Mouse (Mus musculus) midbrain, postnatal 0 days (tissue): Measurements from ENCODE around the gene Gse1. TPM values are rescaled to one million over a fixed set of nuclear protein-coding genes. Genes with fewer than 3 reads are reported as not detected.

ENCODE experiments used
- ATAC-seq: fragments of 200-750 bp; cut with Nextera tagmentation; 2 replicates; pipeline ENCODE4 v1.8.0; 2017; ENCODE audit warnings: moderate number of reproducible peaks, mild to moderate bottlenecking, moderate TSS enrichment, moderate library complexity; ENCODE audit not compliant: low FRiP score
- DNase-seq: peaks from one replicate; pipeline ENCODE4 v3.0.0-alpha.2; 2015; ENCODE audit warnings: low spot score
- H3K27ac ChIP-seq: fragments of 300-500 bp; sonication (generic); 2 replicates; pipeline ENCODE4 v1.5.1; 2014; ENCODE audit warnings: low read depth, mild to moderate bottlenecking, low read length, mixed read lengths
- H3K27me3 ChIP-seq: fragments of 300-500 bp; sonication (generic); 2 replicates; pipeline ENCODE4 v1.6.1; 2014; ENCODE audit warnings: low read length, control low read depth, mixed read lengths; ENCODE audit not compliant: insufficient read depth
- H3K36me3 ChIP-seq: fragments of 300-500 bp; sonication (generic); 2 replicates; pipeline ENCODE4 v1.6.1; 2014; ENCODE audit warnings: low read length, control low read depth, mixed read lengths; ENCODE audit not compliant: insufficient read depth
- H3K4me1 ChIP-seq: fragments of 300-500 bp; sonication (generic); 2 replicates; pipeline ENCODE4 v1.6.1; 2014; ENCODE audit warnings: mild to moderate bottlenecking, control low read depth, antibody characterized with exemption, low read length, mixed read lengths; ENCODE audit not compliant: insufficient read depth
- H3K4me2 ChIP-seq: fragments of 300-500 bp; sonication (generic); 2 replicates; pipeline ENCODE4 v1.6.1; 2014; ENCODE audit warnings: low read depth, mild to moderate bottlenecking, low read length, mixed read lengths; ENCODE audit not compliant: poor library complexity, severe bottlenecking
- H3K4me3 ChIP-seq: fragments of 300-500 bp; sonication (generic); 2 replicates; pipeline ENCODE4 v1.5.1; 2014; ENCODE audit warnings: low read depth, mild to moderate bottlenecking, low read length, moderate library complexity
- H3K9ac ChIP-seq: fragments of 300-500 bp; sonication (generic); replicated peaks from 2 replicates; pipeline ENCODE4 v1.6.1; 2014; ENCODE audit warnings: mild to moderate bottlenecking, low read length, moderate library complexity, mixed read lengths; ENCODE audit not compliant: poor library complexity, severe bottlenecking
- H3K9me3 ChIP-seq: fragments of 300-500 bp; sonication (generic); 2 replicates; pipeline ENCODE4 v1.6.1; 2016; ENCODE audit warnings: low read length, control low read depth
- CTCF ChIP-seq: IDR thresholded peaks from 2 replicates; pipeline ENCODE4 v1.5.1; 2016; ENCODE audit warnings: antibody characterized with exemption, mild to moderate bottlenecking
- WGBS: fragments of 180-500 bp; shearing (Covaris S2); extraction: QIAGEN DNeasy Blood & Tissue Kit; methylation state at CpG from one replicate; pipeline ENCODE4 v1.1.7; 2014; 5-methylcytosine and 5-hydroxymethylcytosine counted together
- microRNA-seq: library from miRNA; unstranded; fragments of <30 nt; microRNA quantifications from one replicate; pipeline ENCODE4, GENCODE M21; 2016; ENCODE audit warnings: borderline number of aligned reads
- polyA plus RNA-seq: library from polyadenylated mRNA; unstranded; fragments of >200 nt; fragmentation: Nextera tagmentation; extraction: Ambion mirVana; gene quantifications from 2 replicates; pipeline ENCODE4 v1.2.1, GENCODE M21; 2015
- total RNA-seq: library from RNA; depleted of rRNA; stranded (reverse); fragments of >200 nt; gene quantifications from 2 replicates; pipeline ENCODE4 v1.2.3, GENCODE M21; 2014; rRNA removed

Gse1 gene
- total and polyA plus RNA-seq, 2 experiments from 2014 or later, result 12.4 to 51.3 TPM

DNA sequence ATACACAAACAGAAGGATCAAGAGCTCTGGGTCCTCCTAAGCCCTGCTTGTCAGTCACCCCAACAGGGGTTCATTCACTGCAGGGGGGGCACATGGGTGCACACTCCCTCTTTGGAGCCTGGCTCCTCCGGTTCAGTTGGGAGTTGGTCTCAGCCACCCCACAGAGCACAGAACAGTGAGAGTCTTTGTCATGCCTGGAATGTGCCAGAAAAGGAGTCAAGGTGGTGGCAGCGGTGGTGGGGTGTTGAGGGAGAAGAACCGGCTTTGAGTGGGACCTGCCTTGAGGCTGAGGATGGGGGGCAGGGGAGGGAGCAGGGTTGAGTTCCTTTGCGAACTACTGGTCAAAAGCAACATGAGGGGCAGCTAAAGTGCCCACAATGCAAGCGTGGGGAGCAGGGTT is 401.8 kb downstream of the Gse1 start:
- no peak for TF ChIP-seq CTCF
- WGBS, result 41% methylated on average over 5 of the region's 5 CpGs
- 0 out of 2 replicates have a peak, but pooled peaks cover 3% of the 10 kb centered on the region for H3K4me1 ChIP-seq
- H3K27ac ChIP-seq, result no peak overlapping the region
- no peak overlapping the region for H3K9ac ChIP-seq
- H3K36me3 ChIP-seq, result no peaks in the 10 kb centered on the region
- H3K4me2 ChIP-seq, result no peak overlapping the region
- ATAC-seq, result no peak
- no peak overlapping the region for H3K4me3 ChIP-seq
- DNase-seq, result no peak
- H3K27me3 ChIP-seq, result no peaks in the 10 kb centered on the region
- H3K9me3 ChIP-seq, result no peaks in the 10 kb centered on the region

DNA sequence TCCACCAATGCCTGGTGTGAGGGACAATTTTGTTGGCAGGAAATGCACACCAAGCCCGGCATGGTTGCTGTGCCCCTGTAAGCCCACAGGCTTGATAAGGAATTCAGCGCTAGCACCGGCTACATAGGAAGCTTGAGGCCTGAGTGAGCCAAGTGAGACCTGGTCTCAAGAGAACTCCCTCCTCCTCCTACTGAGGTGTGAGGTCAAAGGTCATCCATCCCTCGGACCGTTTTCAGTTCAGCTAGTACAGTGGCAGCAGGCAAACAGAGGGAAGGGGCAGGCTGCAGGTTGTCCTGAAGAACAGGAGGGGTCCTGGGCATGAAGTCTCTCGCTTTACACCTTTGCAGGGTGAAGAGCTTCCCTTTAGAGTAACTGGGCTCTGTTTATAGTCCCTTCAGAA is 402.6 kb downstream of the Gse1 start:
- H3K4me1 ChIP-seq, result 0 out of 2 replicates have a peak, but pooled peaks cover 3% of the 10 kb centered on the region
- no peak overlapping the region for H3K4me3 ChIP-seq
- H3K27ac ChIP-seq, result no peak overlapping the region
- no peaks in the 10 kb centered on the region for H3K27me3 ChIP-seq
- no peaks in the 10 kb centered on the region for H3K9me3 ChIP-seq
- H3K4me2 ChIP-seq, result no peak overlapping the region
- no peaks in the 10 kb centered on the region for H3K36me3 ChIP-seq
- no peak overlapping the region for H3K9ac ChIP-seq
- 57% methylated on average over 6 of the region's 6 CpGs for WGBS
- no peak for TF ChIP-seq CTCF
- DNase-seq (no peak), ATAC-seq (no peak)

Small RNAs within 50 kb of the gene (microRNA-seq; reads per million reads assigned to microRNA genes)
- not detected for gene Gm22715
- gene Mir7687, result not detected

Other genes with a start within 250 kb of the Gse1 start
- 5.3 and 5.7 TPM in 2 replicates for gene Crispld2, start 236.0 kb upstream of the Gse1 start, total RNA-seq
- gene Crispld2, start 236.0 kb upstream of the Gse1 start, polyA plus RNA-seq, result 4.1 and 4.7 TPM in 2 replicates
- gene Zdhhc7, start 127.0 kb upstream of the Gse1 start, total RNA-seq, result 34.1 and 40.8 TPM in 2 replicates
- 23.9 and 24.6 TPM in 2 replicates for gene Zdhhc7, start 127.0 kb upstream of the Gse1 start, polyA plus RNA-seq
- 69.7 and 71.1 TPM in 2 replicates for gene 6430548M08Rik, start 114.3 kb upstream of the Gse1 start, total RNA-seq
- 38.3 and 40.5 TPM in 2 replicates for gene 6430548M08Rik, start 114.3 kb upstream of the Gse1 start, polyA plus RNA-seq
- gene Fam92b, start 51.0 kb upstream of the Gse1 start, total RNA-seq, result 1.0 and 2.0 TPM in 2 replicates
- gene Fam92b, start 51.0 kb upstream of the Gse1 start, polyA plus RNA-seq, result 1.7 and 2.4 TPM in 2 replicates